8 mouse cellular contexts compared by ENCODE assay signal in the genomic region with DNA sequence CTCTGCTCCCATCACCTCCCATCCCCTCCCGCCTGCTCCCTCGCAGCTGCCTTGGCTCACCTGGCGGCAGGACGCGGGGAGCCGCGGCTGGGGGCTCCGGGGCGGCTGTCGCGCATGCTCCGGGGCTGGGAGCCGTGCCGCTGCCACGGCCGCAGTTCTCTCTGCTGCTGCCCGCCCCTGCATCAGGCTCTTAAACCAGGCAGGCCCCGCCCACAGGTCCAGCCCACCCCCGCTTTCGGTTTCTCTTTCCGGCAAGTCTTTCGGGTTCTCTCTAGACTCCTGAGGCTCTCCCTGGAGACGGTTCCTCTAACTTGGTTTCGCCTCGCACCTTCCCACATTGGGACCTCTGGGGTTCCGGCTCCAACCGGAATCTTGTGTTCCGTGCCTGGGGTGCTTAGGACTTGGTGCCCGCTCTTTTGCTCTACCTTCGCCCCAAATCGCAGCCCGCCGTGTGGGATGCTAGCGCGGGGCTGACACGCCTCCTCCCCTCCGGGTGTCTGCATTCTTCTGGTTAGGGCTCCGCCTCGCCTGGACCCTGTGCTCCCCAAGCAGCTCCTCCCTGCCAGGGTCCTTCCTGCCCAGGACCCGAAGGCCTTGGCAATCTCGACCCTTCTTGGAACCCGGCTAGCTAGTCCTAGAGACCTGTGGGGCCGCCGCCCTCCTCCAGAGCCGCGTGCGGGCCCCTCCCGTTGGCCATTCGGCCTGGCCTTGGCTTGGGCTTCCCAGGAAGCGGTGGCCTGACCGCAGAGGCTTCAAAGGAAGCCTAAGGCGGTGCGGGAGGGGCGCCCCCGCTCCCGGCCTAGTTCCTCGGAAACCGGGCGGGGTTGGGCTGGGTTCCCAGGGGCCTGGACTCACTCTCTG. TPM values are rescaled to one million over a fixed set of nuclear protein-coding genes. Genes with fewer than 3 reads are reported as not detected.
A peak's percentile ranks its signal among the peaks of the same experiment; 100 is the strongest.
DNase-seq lines count a peak whose midpoint lies in the region; ATAC-seq and TF ChIP-seq lines count a peak whose summit lies in the region.

Gene Socs1, minus strand, starts transcription at position 166 of the 861 bp plus-strand sequence.

- H3K9me3 ChIP-seq in heart, embryonic 12.5 days (replicated peaks): no peaks in the 10 kb centered on the region
- no peaks in the 10 kb centered on the region for H3K9me3 ChIP-seq in kidney, postnatal 0 days (replicated peaks; ENCODE audit: low read length)
- no peaks in the 10 kb centered on the region for H3K9me3 ChIP-seq in liver, embryonic 13.5 days (replicated peaks)
- H3K9me3 ChIP-seq in stomach, embryonic 16.5 days (replicated peaks; ENCODE audit: control insufficient read depth, low read length): no peaks in the 10 kb centered on the region

- H3K4me3 ChIP-seq in heart, embryonic 12.5 days: peak within 1 kb of the TSS; percentile 64
- H3K4me3 ChIP-seq in kidney, postnatal 0 days (replicated peaks; ENCODE audit: low read depth, low read length): peak within 1 kb of the TSS; percentile 52
- H3K4me3 ChIP-seq in liver, embryonic 13.5 days (replicated peaks): peak within 1 kb of the TSS; percentile 89
- peak within 1 kb of the TSS; percentile 79 for H3K4me3 ChIP-seq in stomach, embryonic 16.5 days (replicated peaks; ENCODE audit: low read length)

- peak within 1 kb of the TSS; percentile 83 for H3K4me2 ChIP-seq in heart, embryonic 12.5 days
- peak within 1 kb of the TSS; percentile 85 for H3K4me2 ChIP-seq in kidney, postnatal 0 days (ENCODE audit: low read length)
- H3K4me2 ChIP-seq in liver, embryonic 13.5 days: peak within 1 kb of the TSS; percentile 99
- H3K4me2 ChIP-seq in stomach, embryonic 16.5 days (ENCODE audit: low read depth, low read length): peak within 1 kb of the TSS; percentile 91

- H3K9ac ChIP-seq in heart, embryonic 12.5 days: peak within 1 kb of the TSS; percentile 81
- peak within 1 kb of the TSS; percentile 67 for H3K9ac ChIP-seq in kidney, postnatal 0 days (ENCODE audit: low read depth, low read length)
- peak within 1 kb of the TSS; percentile 78 for H3K9ac ChIP-seq in liver, embryonic 13.5 days
- H3K9ac ChIP-seq in stomach, embryonic 16.5 days (ENCODE audit: low read length): peak within 1 kb of the TSS; percentile 91

- under 1% methylated on average over 57 of the region's 59 CpGs for WGBS in heart, embryonic 12.5 days
- WGBS in kidney, postnatal 0 days: under 1% methylated on average over 58 of the region's 59 CpGs
- WGBS in liver, embryonic 13.5 days (ENCODE audit: insufficient replicate concordance): under 1% methylated on average over 56 of the region's 59 CpGs
- WGBS in stomach, embryonic 16.5 days: under 1% methylated on average over 59 of the region's 59 CpGs

- DNase-seq in CD4-positive, CD25-positive, alpha-beta regulatory T cell, adult 2 months (ENCODE audit: low read depth, low spot score): peak; percentile 98
- DNase-seq in brain, embryonic 18.5 days (ENCODE audit: low read depth, low spot score): peak; percentile 73
- peak; percentile 98 for DNase-seq in kidney, postnatal 0 days (ENCODE audit: low spot score)
- peak; percentile 69 for DNase-seq in liver, embryonic 13.5 days
- DNase-seq in neural tube, embryonic 10.5 days (ENCODE audit: extremely low spot score, low spot score): peak; percentile 90

- H3K27ac ChIP-seq in heart, embryonic 12.5 days (ENCODE audit: poor library complexity, severe bottlenecking): peak within 1 kb of the TSS; percentile 94
- peak within 1 kb of the TSS; percentile 96 for H3K27ac ChIP-seq in kidney, postnatal 0 days
- peak within 1 kb of the TSS; percentile 86 for H3K27ac ChIP-seq in liver, embryonic 13.5 days
- peak within 1 kb of the TSS; percentile 99 for H3K27ac ChIP-seq in stomach, embryonic 16.5 days (ENCODE audit: low read length)

- 0 out of 2 replicates have a peak, but pooled peaks cover 3% of the 10 kb centered on the region for H3K36me3 ChIP-seq in heart, embryonic 12.5 days
- no peaks in the 10 kb centered on the region for H3K36me3 ChIP-seq in kidney, postnatal 0 days (ENCODE audit: insufficient read depth, low read length)
- H3K36me3 ChIP-seq in liver, embryonic 13.5 days: no peaks in the 10 kb centered on the region
- no peaks in the 10 kb centered on the region for H3K36me3 ChIP-seq in stomach, embryonic 16.5 days (ENCODE audit: control insufficient read depth, insufficient read depth, low read length)

- peaks cover 50% of the 10 kb centered on the region for H3K4me1 ChIP-seq in heart, embryonic 12.5 days (replicated peaks)
- H3K4me1 ChIP-seq in kidney, postnatal 0 days (replicated peaks; ENCODE audit: insufficient read depth, low read length): peaks cover 32% of the 10 kb centered on the region
- peaks cover 41% of the 10 kb centered on the region for H3K4me1 ChIP-seq in liver, embryonic 13.5 days (replicated peaks)
- H3K4me1 ChIP-seq in stomach, embryonic 16.5 days (ENCODE audit: control insufficient read depth, insufficient read depth, low read length): peaks cover 39% of the 10 kb centered on the region

- no peak for TF ChIP-seq CTCF in kidney, postnatal 0 days (IDR thresholded peaks at IDR 0.05; ENCODE audit: low read depth)

- peak; percentile 70 for ATAC-seq in erythroid progenitor cell, adult 5-6 weeks (replicated peaks; ENCODE audit: low FRiP score, poor library complexity, severe bottlenecking)
- peak; percentile 81 for ATAC-seq in heart, embryonic 12.5 days (ENCODE audit: insufficient number of reproducible peaks, low FRiP score)
- ATAC-seq in kidney, postnatal 0 days (replicated peaks; ENCODE audit: low FRiP score, low read depth): peak; percentile 84
- ATAC-seq in liver, embryonic 13.5 days (ENCODE audit: low read depth): peak; percentile 76
- peak; percentile 85 for ATAC-seq in stomach, embryonic 16.5 days (ENCODE audit: insufficient read depth, low FRiP score)

- H3K27me3 ChIP-seq in heart, embryonic 12.5 days (replicated peaks): peaks cover 22% of the 10 kb centered on the region; the same call in 1 of the 2 replicates
- H3K27me3 ChIP-seq in kidney, postnatal 0 days (ENCODE audit: insufficient read depth, low read length): no peaks in the 10 kb centered on the region
- H3K27me3 ChIP-seq in liver, embryonic 13.5 days: peaks cover 47% of the 10 kb centered on the region
- no peaks in the 10 kb centered on the region for H3K27me3 ChIP-seq in stomach, embryonic 16.5 days (ENCODE audit: control insufficient read depth, insufficient read depth, low read length)

RNA-seq across cellular contexts. Expression of gene Socs1, which starts in this region (rescaled TPM):
- total RNA-seq in erythroid progenitor cell, adult 5-6 weeks (2015; ENCODE audit: low replicate concordance): 0.72 TPM in 1 of 2 replicates, not detected in the other
- 0.08 and 1.0 TPM in 2 replicates for total RNA-seq in erythroid progenitor cell, adult 5-6 weeks (2017; ENCODE audit: low replicate concordance)
- 6.0 and 6.2 TPM in 2 replicates for polyA plus RNA-seq in heart, embryonic 12.5 days (2016; fragmentation: Nextera tagmentation; extraction: Ambion mirVana)
- polyA plus RNA-seq in kidney, postnatal 0 days (2015; fragmentation: Nextera tagmentation; extraction: Ambion mirVana): 7.4 and 7.8 TPM in 2 replicates
- 1.2 and 1.3 TPM in 2 replicates for polyA plus RNA-seq in liver, embryonic 13.5 days (2015; fragmentation: Nextera tagmentation; extraction: Ambion mirVana)
- 6.2 and 7.3 TPM in 2 replicates for polyA plus RNA-seq in stomach, embryonic 16.5 days (2015; fragmentation: Nextera tagmentation; extraction: Ambion mirVana)

Comparison
In these comparisons a context has a peak if more than half of its experiments do, and no peak if none do; other contexts are left out.
1. Peak in every context shown above with its lines: DNase-seq, ATAC-seq, H3K4me3 ChIP-seq and H3K27ac ChIP-seq.